Comparison of ENCODE assay signal across 30 mouse cellular contexts in genomic region chrX:159943586-159943985, GRCm38 (mm10). TPM values are rescaled to one million over a fixed set of nuclear protein-coding genes. Genes with fewer than 3 reads are reported as not detected.
DNase-seq lines count a peak whose midpoint lies in the region; ATAC-seq and TF ChIP-seq lines count a peak whose summit lies in the region.
"Had no signal": no experiment of that assay in that cellular context is flagged by ENCODE, and none has a peak within 500 bp of the region (broad histone marks: within the 10 kb centered on the region; RNA-seq: fewer than 3 reads in every experiment).

No protein-coding gene starts in this region.

- H3K4me2 ChIP-seq in heart, embryonic 12.5 days: peak overlapping the region; percentile 46
- H3K4me2 ChIP-seq: embryonic facial prominence, embryonic 13.5 days; hindbrain, embryonic 13.5 days; midbrain, embryonic 13.5 days; neural tube, embryonic 13.5 days had no signal

- no peaks in the 10 kb centered on the region for H3K36me3 ChIP-seq in heart, embryonic 12.5 days
- H3K36me3 ChIP-seq in testis, adult 2 months (ENCODE audit: control insufficient read depth, insufficient read depth, low read length): no peaks in the 10 kb centered on the region
- H3K36me3 ChIP-seq in kidney, adult 2 months (ENCODE audit: control insufficient read depth, insufficient read depth, low read length): no peaks in the 10 kb centered on the region
- H3K36me3 ChIP-seq: embryonic facial prominence, embryonic 13.5 days; forebrain, embryonic 10.5 days; hindbrain, embryonic 13.5 days; midbrain, embryonic 13.5 days; neural tube, embryonic 13.5 days had no signal

- no peaks in the 10 kb centered on the region for H3K9me3 ChIP-seq in heart, embryonic 12.5 days (replicated peaks)
- H3K9me3 ChIP-seq: embryonic facial prominence, embryonic 13.5 days; forebrain, embryonic 10.5 days; hindbrain, embryonic 13.5 days; midbrain, embryonic 13.5 days; neural tube, embryonic 13.5 days had no signal

- H3K4me1 ChIP-seq in heart, embryonic 12.5 days (replicated peaks): 0 out of 2 replicates have a peak, but pooled peaks cover 6% of the 10 kb centered on the region
- no peaks in the 10 kb centered on the region for H3K4me1 ChIP-seq in testis, adult 2 months (ENCODE audit: control insufficient read depth, insufficient read depth, low read length)
- no peaks in the 10 kb centered on the region for H3K4me1 ChIP-seq in kidney, adult 2 months (ENCODE audit: control insufficient read depth, insufficient read depth, low read length)
- H3K4me1 ChIP-seq: embryonic facial prominence, embryonic 13.5 days; forebrain, embryonic 10.5 days; hindbrain, embryonic 13.5 days; midbrain, embryonic 13.5 days; neural tube, embryonic 13.5 days had no signal

- no peaks in the 10 kb centered on the region for H3K27me3 ChIP-seq in heart, embryonic 12.5 days (replicated peaks)
- no peaks in the 10 kb centered on the region for H3K27me3 ChIP-seq in testis, adult 2 months (ENCODE audit: control insufficient read depth, insufficient read depth, low read length)
- H3K27me3 ChIP-seq in kidney, adult 2 months (replicated peaks; ENCODE audit: control insufficient read depth, insufficient read depth, low read length): no peaks in the 10 kb centered on the region

- H3K27ac ChIP-seq in heart, embryonic 12.5 days (ENCODE audit: poor library complexity, severe bottlenecking): peak overlapping the region; percentile 92
- no peak overlapping the region for H3K27ac ChIP-seq in testis, adult 2 months (ENCODE audit: control insufficient read depth, insufficient read depth, low read depth, low read length)
- H3K27ac ChIP-seq in kidney, adult 2 months (ENCODE audit: insufficient read depth, low read depth, low read length): no peak overlapping the region
- H3K27ac ChIP-seq: embryonic facial prominence, embryonic 13.5 days; forebrain, embryonic 10.5 days; hindbrain, embryonic 13.5 days; liver, embryonic 14.5 days; macrophage; midbrain, embryonic 13.5 days; neural tube, embryonic 13.5 days; stomach, postnatal 0 days had no signal

- peak overlapping the region; percentile 26; the same call in 1 of the 2 replicates for H3K4me3 ChIP-seq in heart, embryonic 12.5 days
- peak overlapping the region; percentile 36; the same call in 1 of the 2 replicates for H3K4me3 ChIP-seq in testis, adult 2 months (ENCODE audit: control insufficient read depth, low read depth, low read length)
- no peak overlapping the region for H3K4me3 ChIP-seq in kidney, adult 2 months (ENCODE audit: insufficient read depth, low read depth, low read length)
- H3K4me3 ChIP-seq: embryonic facial prominence, embryonic 13.5 days; forebrain, embryonic 10.5 days; hindbrain, embryonic 13.5 days; midbrain, embryonic 13.5 days; neural tube, embryonic 13.5 days had no signal

- TF ChIP-seq POLR2A in testis, adult 2 months (IDR thresholded peaks at IDR 0.05; ENCODE audit: control insufficient read depth, low read depth, low read length): no peak
- TF ChIP-seq POLR2A in kidney, adult 2 months (IDR thresholded peaks at IDR 0.05; ENCODE audit: low read depth, low read length): no peak

- no peak for TF ChIP-seq CTCF in testis, adult 2 months (IDR thresholded peaks at IDR 0.05; ENCODE audit: control insufficient read depth, insufficient read depth, insufficient replicate concordance, low read depth, low read length)
- TF ChIP-seq CTCF in kidney, adult 2 months (conservative IDR thresholded peaks at IDR 0.05; ENCODE audit: insufficient read depth, insufficient read length, low read depth, low read length): no peak

- peak overlapping the region; percentile 54; the same call in 1 of the 2 replicates for H3K9ac ChIP-seq in heart, embryonic 12.5 days
- H3K9ac ChIP-seq: embryonic facial prominence, embryonic 13.5 days; forebrain, postnatal 0 days; hindbrain, embryonic 13.5 days; liver, embryonic 14.5 days; midbrain, embryonic 13.5 days; neural tube, embryonic 13.5 days had no signal

- no peak for ATAC-seq in heart, embryonic 12.5 days (ENCODE audit: insufficient number of reproducible peaks, low FRiP score)
- ATAC-seq: activated CD4-positive, CD25-positive, alpha-beta regulatory T cell, adult 4 months; forebrain, postnatal 0 days; intestine, embryonic 16.5 days; midbrain, embryonic 13.5 days had no signal

- peak; percentile 6 for DNase-seq in embryo, embryonic 10.5 days (ENCODE audit: low spot score)
- DNase-seq in embryo, embryonic 9.5 days (ENCODE audit: extremely low spot score): no peak
- DNase-seq in heart, adult 9 months (ENCODE audit: low spot score in 2 of 2): no peak
- no peak for DNase-seq in testis, postnatal 14 days (ENCODE audit: low spot score)
- no peak for DNase-seq in thymus, postnatal 10 days (ENCODE audit: low spot score in 2 of 2)
- DNase-seq in kidney, adult 2 months: no peak
- DNase-seq: adrenal gland, adult 2 months; adrenal gland, postnatal 36 days; cerebellum, adult 2 months; cerebellum, postnatal 14 days; forebrain, postnatal 0 days; gastrocnemius, postnatal 10 days; kidney, adult 9 months; kidney, postnatal 10 days; liver; lung, adult 2 months; lung, postnatal 10 days; right cerebral cortex, postnatal 4 days had no signal

- WGBS in heart, embryonic 12.5 days: 65% methylated on average over 1 of the region's 1 CpGs
- WGBS in kidney, adult 2 months: 82% methylated on average over 1 of the region's 1 CpGs

RNA-seq across cellular contexts. Expression of gene Map3k15, which starts 44.6 kb away (rescaled TPM):
- polyA plus RNA-seq in heart, embryonic 12.5 days (2016; fragmentation: Nextera tagmentation; extraction: Ambion mirVana): 0.31 and 0.50 TPM in 2 replicates
- polyA plus RNA-seq in testis, adult 2 months (2012; rRNA removed): 0.70 and 0.84 TPM in 2 replicates
- polyA plus RNA-seq in kidney, adult 2 months (2012; rRNA removed): 10.9 and 11.3 TPM in 2 replicates
